Mouse (Mus musculus) intestine, embryonic 14.5 days (tissue): ENCODE measurements around the gene Dock1. TPM values are rescaled to one million over a fixed set of nuclear protein-coding genes. Genes with fewer than 3 reads are reported as not detected.

ENCODE experiments used
- ATAC-seq: fragments of 200-750 bp; cut with Nextera tagmentation; replicated peaks from 2 replicates; pipeline ENCODE4 v1.8.0; 2017; ENCODE audit warnings: low read depth, moderate number of reproducible peaks, moderate TSS enrichment, moderate library complexity; ENCODE audit not compliant: low FRiP score, low TSS enrichment
- DNase-seq: peaks from one replicate; pipeline ENCODE4 v3.0.0-alpha.2; 2018; ENCODE audit warnings: low spot score
- H3K27ac ChIP-seq: fragments of 300-500 bp; sonication (generic); 2 replicates; pipeline ENCODE4 v1.5.1; 2014; ENCODE audit warnings: low read depth, mild to moderate bottlenecking, control low read depth
- H3K27me3 ChIP-seq: fragments of 300-500 bp; sonication (generic); replicated peaks from 2 replicates; pipeline ENCODE4 v1.6.1; 2014; ENCODE audit warnings: low read length, control low read depth; ENCODE audit not compliant: control insufficient read depth, insufficient read depth
- H3K36me3 ChIP-seq: fragments of 300-500 bp; sonication (generic); 2 replicates; pipeline ENCODE4 v1.6.1; 2014; ENCODE audit warnings: low read length, control low read depth; ENCODE audit not compliant: control insufficient read depth, insufficient read depth
- H3K4me1 ChIP-seq: fragments of 300-500 bp; sonication (generic); replicated peaks from 2 replicates; pipeline ENCODE4 v1.6.1; 2014; ENCODE audit warnings: low read length, control low read depth, mixed read lengths; ENCODE audit not compliant: control insufficient read depth, insufficient read depth
- H3K4me2 ChIP-seq: fragments of 300-500 bp; sonication (generic); 2 replicates; pipeline ENCODE4 v1.6.1; 2014; ENCODE audit warnings: low read length
- H3K4me3 ChIP-seq: fragments of 300-500 bp; sonication (generic); 2 replicates; pipeline ENCODE4 v1.5.1; 2014; ENCODE audit warnings: low read depth, low read length, control low read depth, mixed read lengths
- H3K9ac ChIP-seq: fragments of 300-500 bp; sonication (generic); 2 replicates; pipeline ENCODE4 v1.6.1; 2014; ENCODE audit warnings: mild to moderate bottlenecking, low read length
- H3K9me3 ChIP-seq: fragments of 300-500 bp; sonication (generic); 2 replicates; pipeline ENCODE4 v1.6.1; 2016; ENCODE audit warnings: low read length, control low read depth; ENCODE audit not compliant: control insufficient read depth
- WGBS: fragments of 180-500 bp; shearing (Covaris S2); extraction: QIAGEN DNeasy Blood & Tissue Kit; methylation state at CpG from one replicate; pipeline ENCODE4 v1.1.7; 2014; 5-methylcytosine and 5-hydroxymethylcytosine counted together
- polyA plus RNA-seq: library from polyadenylated mRNA; unstranded; fragments of >200 nt; fragmentation: Nextera tagmentation; extraction: Ambion mirVana; gene quantifications from 2 replicates; pipeline ENCODE4 v1.2.1, GENCODE M21; 2014

Dock1 gene
- polyA plus RNA-seq, 1 experiment from 2014 or later = 37.9 TPM

DNA sequence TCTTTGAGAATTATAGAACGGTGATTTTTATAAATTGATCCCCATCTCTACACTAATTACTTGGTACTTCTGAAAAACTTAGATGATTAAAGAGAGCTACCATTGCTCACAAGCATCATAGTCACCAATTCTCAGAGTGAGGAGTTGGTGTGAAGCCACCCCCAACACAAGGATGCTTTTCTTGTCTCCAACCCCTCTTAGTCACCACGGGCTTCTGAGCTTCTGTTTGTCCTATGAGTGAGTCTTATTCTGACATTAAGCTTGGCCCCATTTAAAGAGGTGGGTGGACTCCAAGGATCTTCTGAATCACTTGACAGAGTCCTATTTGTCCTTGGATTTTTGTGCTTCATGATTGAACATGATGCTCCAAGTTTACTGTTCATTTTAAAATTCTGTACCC is 551.0 kb downstream of the Dock1 start:
- no peak overlapping the region for H3K4me3 ChIP-seq
- DNase-seq (no peak), ATAC-seq (no peak)
- H3K36me3 ChIP-seq = no peaks in the 10 kb centered on the region
- no peaks in the 10 kb centered on the region for H3K27me3 ChIP-seq
- 87% methylated on average over 2 of the region's 2 CpGs for WGBS
- H3K9me3 ChIP-seq = no peaks in the 10 kb centered on the region
- H3K4me1 ChIP-seq = no peaks in the 10 kb centered on the region
- no peak overlapping the region for H3K9ac ChIP-seq
- no peak overlapping the region for H3K27ac ChIP-seq
- no peak overlapping the region for H3K4me2 ChIP-seq
